Mouse (Mus musculus): ENCODE results near the gene Npepps. TPM values are rescaled to one million over a fixed set of nuclear protein-coding genes. Genes with fewer than 3 reads are reported as not detected.
A peak's percentile ranks its signal among the peaks of the same experiment; 100 is the strongest.
"Not testable (repeated sequence)": the region's sequence is repeated elsewhere in the genome, so short reads cannot be mapped to it uniquely, and the experiment has no call there.

The Npepps gene
- polyA plus RNA-seq, 1 experiment from 2014 or later, result 76.2 TPM

DNA sequence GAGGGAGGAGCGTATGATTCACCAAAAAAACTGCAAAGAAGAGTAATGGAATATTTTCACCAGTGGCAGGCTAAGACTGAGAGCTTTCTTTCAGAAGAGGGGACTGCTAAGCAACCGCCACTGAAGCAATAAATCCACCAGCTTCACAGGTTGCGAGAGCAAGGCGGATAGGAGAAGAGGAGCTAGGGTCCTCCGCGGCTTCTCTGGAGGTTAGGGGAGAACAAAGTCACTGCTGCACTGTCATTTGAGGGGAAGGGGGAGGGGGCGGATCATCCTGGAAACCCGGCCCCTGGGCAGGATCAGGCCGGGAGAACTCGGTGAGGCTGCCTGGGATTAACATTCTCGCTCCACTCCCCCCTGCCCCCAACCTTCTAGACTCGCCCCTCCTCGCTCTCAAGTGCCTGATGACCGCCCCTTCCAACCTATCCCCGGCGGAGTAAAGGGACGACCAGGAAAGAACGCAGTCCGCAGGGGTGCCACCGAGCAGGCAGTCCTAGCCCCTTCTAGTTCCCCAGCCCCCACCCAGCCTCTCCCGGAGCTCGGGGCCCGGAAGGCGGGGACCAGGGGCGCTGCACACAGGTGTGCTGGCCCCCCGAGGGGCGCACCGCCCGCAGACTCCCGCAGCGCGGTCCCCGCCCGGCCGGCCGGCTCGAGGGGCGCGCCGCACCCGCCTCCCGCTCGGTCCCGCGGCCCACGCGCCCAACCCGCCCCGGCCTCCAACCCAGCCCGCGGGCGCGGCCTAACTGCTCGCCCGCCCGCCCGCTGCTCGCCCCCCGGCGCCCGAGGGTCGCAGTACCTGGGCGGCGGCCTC is 828 bp downstream of the Npepps start:
- Histone ChIP-seq H3K27me3 (ENCODE audit: insufficient read depth, low read length) (no peaks in the 10 kb centered on the region), H3K9ac (peak overlapping the region; percentile 93), H3K4me1 (ENCODE audit: insufficient read depth) (peaks cover 6% of the 10 kb centered on the region; the same call in 1 of the 2 replicates), H3K36me3 (ENCODE audit: insufficient read depth) (no peaks in the 10 kb centered on the region), H3K9me3 (ENCODE audit: low read depth, low read length) (no peaks in the 10 kb centered on the region), H3K27ac (ENCODE audit: low read depth) (peak overlapping the region; percentile 97), H3K4me2 (peak overlapping the region; percentile 71), H3K4me3 (ENCODE audit: low read depth, low read length) (peak overlapping the region; percentile 86)
- under 1% methylated on average over 64 of the region's 64 CpGs for WGBS
- peak; percentile 76 for DNase-seq
- no peak for TF ChIP-seq CTCF (IDR thresholded peaks at IDR 0.05; ENCODE audit: low read depth)
- ATAC-seq (ENCODE audit: insufficient read depth), result peak; percentile 87

DNA sequence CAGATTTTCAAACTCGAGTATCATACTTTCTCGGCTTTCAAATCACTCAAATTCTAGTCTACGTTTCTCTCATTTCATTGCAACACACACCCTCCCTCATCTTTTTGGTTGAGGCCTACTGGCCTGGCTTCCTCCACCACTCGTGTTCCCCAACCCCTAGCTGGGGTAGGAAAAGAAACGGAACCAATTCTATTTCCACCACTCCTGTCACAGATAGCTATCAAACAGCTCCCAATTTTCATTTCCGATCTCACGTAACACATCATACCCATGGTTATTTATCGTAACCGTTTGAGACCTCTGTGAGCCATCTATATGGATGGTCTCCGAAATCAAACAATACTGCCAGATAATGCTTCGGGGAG is 1.4 kb downstream of the Npepps start:
- no peaks in the 10 kb centered on the region for H3K27me3 ChIP-seq (ENCODE audit: insufficient read depth, low read length)
- 14% methylated on average over 11 of the region's 11 CpGs for WGBS
- peak overlapping the region; percentile 93 for H3K9ac ChIP-seq
- H3K36me3 ChIP-seq (ENCODE audit: insufficient read depth), result no peaks in the 10 kb centered on the region
- H3K9me3 ChIP-seq (ENCODE audit: low read depth, low read length), result no peaks in the 10 kb centered on the region
- no peak for DNase-seq
- peak overlapping the region; percentile 86 for H3K4me3 ChIP-seq (ENCODE audit: low read depth, low read length)
- H3K4me2 ChIP-seq, result peak overlapping the region; percentile 71
- peak; percentile 8; the same call in 1 of the 2 replicates for ATAC-seq (ENCODE audit: insufficient read depth)
- H3K27ac ChIP-seq (ENCODE audit: low read depth), result peak overlapping the region; percentile 97; the same call in 1 of the 2 replicates
- TF ChIP-seq CTCF (IDR thresholded peaks at IDR 0.05; ENCODE audit: low read depth), result no peak
- peaks cover 6% of the 10 kb centered on the region; the same call in 1 of the 2 replicates for H3K4me1 ChIP-seq (ENCODE audit: insufficient read depth)

DNA sequence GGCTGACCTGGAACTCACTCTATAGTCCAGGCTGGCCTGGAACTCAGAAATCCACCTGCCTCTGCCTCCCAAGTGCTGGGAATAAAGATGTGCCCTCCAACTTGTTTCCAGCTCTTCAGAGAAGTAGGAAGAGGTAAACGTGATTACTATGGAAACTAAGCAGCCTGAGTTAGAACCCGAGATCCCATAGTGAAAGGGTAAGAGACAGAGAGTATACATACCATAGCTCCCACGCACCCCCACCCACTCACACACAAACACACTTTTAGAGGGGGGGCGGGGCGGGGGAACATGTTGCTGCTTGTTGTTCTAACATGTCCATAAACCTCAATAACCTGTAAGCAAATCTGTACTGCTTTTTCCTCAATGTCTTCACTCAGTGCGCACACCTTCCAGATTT is 2.0 kb downstream of the Npepps start:
- peak overlapping the region; percentile 93; the same call in 1 of the 2 replicates for H3K9ac ChIP-seq
- no peaks in the 10 kb centered on the region for H3K36me3 ChIP-seq (ENCODE audit: insufficient read depth)
- no peak for ATAC-seq (ENCODE audit: insufficient read depth)
- H3K9me3 ChIP-seq (ENCODE audit: low read depth, low read length), result no peaks in the 10 kb centered on the region
- H3K4me1 ChIP-seq (ENCODE audit: insufficient read depth), result peaks cover 6% of the 10 kb centered on the region; the same call in 1 of the 2 replicates
- peak overlapping the region; percentile 71 for H3K4me2 ChIP-seq
- peak overlapping the region; percentile 86 for H3K4me3 ChIP-seq (ENCODE audit: low read depth, low read length)
- no peak for DNase-seq
- H3K27ac ChIP-seq (ENCODE audit: low read depth), result no peak overlapping the region; the same call in 1 of the 2 replicates
- no peaks in the 10 kb centered on the region for H3K27me3 ChIP-seq (ENCODE audit: insufficient read depth, low read length)
- TF ChIP-seq CTCF (IDR thresholded peaks at IDR 0.05; ENCODE audit: low read depth), result no peak
- 69% methylated on average over 6 of the region's 6 CpGs for WGBS

DNA sequence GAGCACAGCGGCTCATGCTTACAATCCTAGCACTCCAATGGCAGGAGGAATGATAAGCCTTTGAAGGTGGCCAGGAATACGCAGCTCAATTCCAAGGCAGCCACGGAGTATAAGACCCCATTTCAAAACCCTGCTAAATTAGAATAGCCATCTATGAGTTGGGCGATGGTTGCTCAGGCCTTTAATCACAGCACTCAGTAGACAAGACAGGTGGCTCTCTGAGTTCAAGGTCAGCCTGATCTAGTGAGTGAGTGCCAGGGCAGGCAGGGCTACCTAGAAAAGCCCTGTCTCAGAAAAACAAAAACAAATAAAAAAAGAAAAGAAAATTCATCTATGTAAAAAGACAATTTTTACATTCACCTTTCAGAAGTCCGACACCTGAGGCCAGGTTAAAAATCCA is 3.3 kb downstream of the Npepps start:
- no peak for TF ChIP-seq CTCF (IDR thresholded peaks at IDR 0.05; ENCODE audit: low read depth)
- WGBS, result 84% methylated on average over 5 of the region's 5 CpGs
- H3K9ac ChIP-seq, result no peak overlapping the region

DNA sequence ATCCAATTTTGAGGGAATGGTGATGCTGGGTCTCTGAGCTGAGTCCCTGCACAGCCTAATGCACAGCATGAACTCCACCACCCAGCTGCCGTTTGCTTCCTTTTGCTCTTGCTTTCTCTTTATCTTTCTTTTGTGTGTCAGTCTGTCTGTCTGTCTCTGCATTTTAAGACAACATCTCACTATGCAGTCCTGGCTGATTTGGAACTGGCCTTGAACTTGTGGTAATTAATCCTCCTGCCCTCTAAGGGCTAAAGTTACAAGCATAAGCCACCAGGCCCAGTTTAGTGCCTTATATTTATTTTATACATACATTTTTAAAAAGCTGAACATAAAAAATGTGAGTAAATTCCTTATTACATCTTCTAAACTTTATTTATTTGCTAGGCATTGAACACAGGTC is 4.4 kb downstream of the Npepps start:
- Histone ChIP-seq H3K9me3 (ENCODE audit: low read depth, low read length) (no peaks in the 10 kb centered on the region), H3K27me3 (ENCODE audit: insufficient read depth, low read length) (no peaks in the 10 kb centered on the region), H3K36me3 (ENCODE audit: insufficient read depth) (no peaks in the 10 kb centered on the region), H3K27ac (ENCODE audit: low read depth) (no peak overlapping the region), H3K4me3 (ENCODE audit: low read depth, low read length) (no peak overlapping the region), H3K4me2 (no peak overlapping the region), H3K9ac (no peak overlapping the region; the same call in 1 of the 2 replicates), H3K4me1 (ENCODE audit: insufficient read depth) (peaks cover 6% of the 10 kb centered on the region; the same call in 1 of the 2 replicates)
- DNase-seq, result no peak
- 47% methylated on average over 1 of the region's 1 CpGs for WGBS
- ATAC-seq (ENCODE audit: insufficient read depth), result no peak
- TF ChIP-seq CTCF (IDR thresholded peaks at IDR 0.05; ENCODE audit: low read depth), result no peak

More for the DNA sequence above, 3.3 kb downstream of the Npepps start:
- Histone ChIP-seq H3K4me2 (no peak overlapping the region), H3K27me3 (ENCODE audit: insufficient read depth, low read length) (no peaks in the 10 kb centered on the region), H3K4me1 (ENCODE audit: insufficient read depth) (peaks cover 6% of the 10 kb centered on the region; the same call in 1 of the 2 replicates), H3K27ac (ENCODE audit: low read depth) (no peak overlapping the region), H3K36me3 (ENCODE audit: insufficient read depth) (no peaks in the 10 kb centered on the region), H3K9me3 (ENCODE audit: low read depth, low read length) (no peaks in the 10 kb centered on the region), H3K4me3 (ENCODE audit: low read depth, low read length) (no peak overlapping the region)
- DNase-seq, result no peak
- no peak for ATAC-seq (ENCODE audit: insufficient read depth)

DNA sequence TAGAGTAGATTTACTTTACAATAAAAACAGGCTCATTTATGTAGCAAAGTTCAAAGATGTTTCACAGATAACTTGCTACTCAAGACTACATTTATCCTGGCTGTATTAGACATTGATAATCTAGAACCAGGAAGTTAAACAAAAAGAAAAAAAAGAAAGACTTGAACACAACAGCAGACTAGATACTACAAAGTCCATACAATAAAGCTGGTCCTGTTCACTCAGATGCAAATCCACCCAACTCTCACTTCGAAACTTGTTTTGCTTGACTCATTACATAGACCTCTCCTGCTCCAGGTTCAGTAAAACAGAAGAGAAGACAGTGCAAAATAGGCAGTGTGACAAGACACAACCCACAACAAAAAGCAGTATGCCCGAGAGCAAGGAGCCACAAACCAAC is 5.1 kb downstream of the Npepps start:
- Histone ChIP-seq H3K4me2 (no peak overlapping the region), H3K36me3 (ENCODE audit: insufficient read depth) (no peaks in the 10 kb centered on the region), H3K27ac (ENCODE audit: low read depth) (no peak overlapping the region), H3K9me3 (ENCODE audit: low read depth, low read length) (no peaks in the 10 kb centered on the region), H3K4me1 (ENCODE audit: insufficient read depth) (peaks cover 6% of the 10 kb centered on the region; the same call in 1 of the 2 replicates), H3K9ac (no peak overlapping the region), H3K27me3 (ENCODE audit: insufficient read depth, low read length) (no peaks in the 10 kb centered on the region), H3K4me3 (ENCODE audit: low read depth, low read length) (no peak overlapping the region)
- ATAC-seq (ENCODE audit: insufficient read depth) (no peak), DNase-seq (no peak)
- 90% methylated on average over 2 of the region's 2 CpGs for WGBS
- TF ChIP-seq CTCF (IDR thresholded peaks at IDR 0.05; ENCODE audit: low read depth), result no peak

DNA sequence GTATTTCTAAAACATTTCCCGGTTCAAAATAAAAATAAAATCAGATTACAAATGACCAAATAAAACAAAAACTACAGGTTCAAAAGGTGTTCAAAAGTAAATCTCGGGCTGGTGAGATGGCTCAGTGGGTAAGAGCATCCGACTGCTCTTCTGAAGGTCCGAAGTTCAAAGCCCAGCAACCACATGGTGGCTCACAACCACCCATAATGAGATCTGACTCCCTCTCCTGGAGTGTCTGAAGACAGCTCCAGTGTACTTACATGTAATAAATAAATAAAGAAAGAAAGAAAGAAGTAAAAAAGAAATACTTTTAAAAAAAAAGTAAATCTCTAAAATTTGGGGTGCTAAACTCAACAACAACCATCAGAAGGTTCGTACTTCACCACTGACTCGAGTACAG is 5.5 kb downstream of the Npepps start:
- H3K27ac ChIP-seq (ENCODE audit: low read depth); H3K4me2 ChIP-seq; H3K9me3 ChIP-seq (ENCODE audit: low read depth, low read length); ATAC-seq (ENCODE audit: insufficient read depth); H3K4me3 ChIP-seq (ENCODE audit: low read depth, low read length); H3K9ac ChIP-seq; H3K27me3 ChIP-seq (ENCODE audit: insufficient read depth, low read length); DNase-seq; H3K36me3 ChIP-seq (ENCODE audit: insufficient read depth); H3K4me1 ChIP-seq (ENCODE audit: insufficient read depth): not testable (repeated sequence)
- 89% methylated on average over 6 of the region's 6 CpGs for WGBS
